Mouse (Mus musculus) G1E-ER4 (cell line): ENCODE data around the gene Fbxl12. TPM values are rescaled to one million over a fixed set of nuclear protein-coding genes. Genes with fewer than 3 reads are reported as not detected.

ENCODE experiments used
- GATA1 ChIP-seq: IDR thresholded peaks from one replicate; pipeline ENCODE4 v1.8.0; 2012; ENCODE audit warnings: low read length, inconsistent platforms
- polyA plus RNA-seq: library from polyadenylated mRNA; stranded (reverse); fragments of >175 nt; gene quantifications from 2 replicates; pipeline ENCODE4 v1.2.3, GENCODE M21; 2012

Fbxl12 gene
- polyA plus RNA-seq, 1 experiment, result 9.1 TPM

DNA sequence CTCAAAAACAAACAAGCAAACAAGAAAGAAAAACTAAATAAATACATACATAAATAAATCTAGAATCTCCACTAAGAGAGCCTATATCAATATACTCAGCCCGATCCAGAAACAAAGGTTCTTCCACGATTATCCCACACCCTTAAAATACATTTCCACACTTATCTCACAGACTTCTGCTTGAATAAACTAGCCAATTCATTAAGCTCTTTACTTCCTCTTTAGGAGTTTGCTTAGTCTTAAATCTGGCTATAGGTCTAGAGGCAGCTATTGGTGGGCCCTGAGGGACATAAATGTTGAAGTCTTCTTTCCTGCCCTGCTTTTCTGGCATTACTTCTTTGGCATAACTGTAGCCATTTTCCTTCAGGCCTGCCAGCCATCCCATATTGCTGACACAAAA lies 13.2 kb downstream of the Fbxl12 start:
- no peak for TF ChIP-seq GATA1

DNA sequence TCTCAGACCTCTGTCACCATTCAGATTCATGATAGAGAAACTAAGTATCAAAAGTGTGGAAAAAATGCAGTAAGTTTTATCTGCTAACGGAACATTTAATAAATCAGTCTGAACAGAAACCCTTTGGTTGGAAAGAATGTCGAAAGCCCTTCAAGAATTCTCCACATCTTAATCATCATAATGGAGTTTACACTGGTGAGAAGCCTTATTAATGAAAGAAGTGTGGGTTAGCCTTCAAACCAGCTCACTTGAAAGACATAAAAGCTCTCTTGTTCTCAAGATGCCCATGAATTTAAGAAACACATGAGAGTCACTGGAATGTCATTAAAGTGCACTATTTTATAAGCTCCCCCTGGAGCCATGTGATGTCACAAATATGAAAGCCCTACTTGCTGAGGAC lies 27.9 kb downstream of the Fbxl12 start:
- no peak for TF ChIP-seq GATA1

DNA sequence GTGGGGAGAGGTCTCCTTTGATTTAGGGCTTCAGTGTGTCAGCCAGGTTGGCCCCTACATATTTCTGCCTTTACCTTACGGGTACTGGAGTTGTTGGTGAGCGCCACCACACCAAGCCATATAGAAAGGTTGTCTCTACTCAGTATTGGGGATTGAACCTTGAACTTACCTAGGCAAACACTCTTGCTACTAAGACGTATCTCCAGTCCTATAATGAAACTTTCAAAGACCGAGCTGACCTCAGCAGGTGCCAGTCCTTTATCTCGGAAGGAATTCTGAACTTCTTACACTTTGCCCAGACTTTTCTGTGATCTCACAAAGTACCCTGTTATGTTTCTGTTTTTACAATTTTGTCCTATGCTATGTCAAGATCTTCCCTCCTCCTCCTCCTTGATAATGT lies 32.6 kb downstream of the Fbxl12 start:
- TF ChIP-seq GATA1, result no peak

DNA sequence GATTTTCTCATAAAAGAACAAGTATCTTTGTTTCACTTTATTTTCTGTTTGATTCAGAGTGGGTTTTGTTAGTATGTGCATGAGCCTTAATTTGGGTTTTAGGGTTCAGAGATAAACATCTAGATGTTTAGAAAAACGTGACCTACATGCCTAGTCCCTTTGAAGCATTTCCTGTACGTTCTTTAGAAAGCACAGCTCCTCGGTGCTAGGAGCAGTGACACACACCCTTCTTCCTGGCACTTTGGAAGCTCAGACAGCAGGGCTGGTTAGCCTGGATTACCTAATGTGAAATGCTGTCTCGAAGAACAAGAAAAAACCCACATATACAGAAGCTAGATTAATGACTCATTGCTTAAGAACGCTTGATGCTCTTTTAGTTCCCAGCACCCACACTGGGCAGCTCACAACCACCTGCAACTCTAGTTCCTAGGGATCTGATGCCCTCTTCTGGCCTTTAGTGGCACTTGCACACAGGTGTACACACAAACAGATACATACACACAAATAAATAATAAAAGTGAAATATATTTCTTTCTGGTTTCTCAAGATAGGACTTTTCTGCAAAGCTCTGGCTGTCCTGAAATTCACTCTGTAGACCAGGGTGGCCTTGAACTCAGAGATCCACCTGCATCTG lies 34.6 kb downstream of the Fbxl12 start:
- no peak for TF ChIP-seq GATA1

DNA sequence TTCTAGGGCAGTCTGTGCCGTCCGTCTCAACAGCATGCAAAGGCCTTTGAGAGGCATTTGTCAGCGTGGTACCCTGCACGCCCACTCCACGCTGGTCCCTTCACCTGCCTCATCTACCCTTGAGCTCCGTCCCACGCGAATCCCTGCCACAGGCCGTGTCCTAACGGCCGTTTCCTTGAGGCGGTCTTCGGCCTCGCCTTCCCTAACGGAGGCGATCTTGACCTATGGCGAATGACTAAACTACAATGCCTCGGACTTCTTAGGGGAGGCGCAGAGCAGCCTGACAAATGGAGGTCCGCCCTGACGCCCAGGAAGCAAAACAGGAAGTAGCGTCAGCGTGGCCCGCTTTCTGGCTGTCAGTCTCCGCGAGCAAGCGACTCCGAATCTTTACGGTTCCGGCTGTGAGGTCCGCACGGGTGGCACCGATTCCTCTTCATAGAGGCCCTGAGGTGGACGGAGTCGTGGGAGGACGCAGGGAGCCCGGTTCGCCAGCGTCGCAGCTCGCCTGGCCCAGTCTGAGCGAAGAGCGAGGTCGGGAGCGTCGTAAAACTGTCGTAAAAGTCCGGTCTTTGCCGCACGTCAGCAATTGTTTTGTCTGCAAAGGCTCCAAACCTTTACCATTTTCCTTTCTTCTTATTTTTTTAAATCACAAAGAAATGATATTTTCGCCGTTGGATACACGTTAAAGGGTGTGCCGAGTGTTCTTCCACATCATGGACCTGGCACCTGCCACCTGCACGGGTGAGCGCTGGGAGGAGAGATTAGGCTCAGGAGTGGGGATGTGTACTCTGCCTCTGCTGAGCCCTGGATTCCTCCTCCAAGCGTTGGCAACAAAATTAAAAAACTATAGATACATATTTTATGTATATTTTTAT lies 37.2 kb downstream of the Fbxl12 start:
- TF ChIP-seq GATA1, result no peak

DNA sequence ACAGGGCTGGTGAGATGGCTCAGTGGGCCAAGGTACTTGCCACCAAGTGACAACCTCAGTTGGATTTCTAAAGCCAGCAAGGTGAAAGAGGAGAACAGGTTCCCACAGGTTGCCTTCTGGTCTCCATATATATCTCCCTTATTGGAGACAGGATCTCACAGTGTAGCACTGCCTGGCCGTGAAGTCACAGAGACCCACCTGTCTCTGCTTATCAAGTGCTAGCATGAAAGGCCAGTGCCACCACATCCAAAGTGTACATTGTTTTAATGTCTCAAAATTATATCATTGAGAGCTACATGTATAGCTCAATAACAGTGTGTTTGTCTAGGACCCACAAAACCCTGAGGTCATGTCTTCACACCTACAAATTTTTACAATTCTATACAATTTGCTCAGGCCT lies 38.3 kb downstream of the Fbxl12 start:
- TF ChIP-seq GATA1, result no peak

DNA sequence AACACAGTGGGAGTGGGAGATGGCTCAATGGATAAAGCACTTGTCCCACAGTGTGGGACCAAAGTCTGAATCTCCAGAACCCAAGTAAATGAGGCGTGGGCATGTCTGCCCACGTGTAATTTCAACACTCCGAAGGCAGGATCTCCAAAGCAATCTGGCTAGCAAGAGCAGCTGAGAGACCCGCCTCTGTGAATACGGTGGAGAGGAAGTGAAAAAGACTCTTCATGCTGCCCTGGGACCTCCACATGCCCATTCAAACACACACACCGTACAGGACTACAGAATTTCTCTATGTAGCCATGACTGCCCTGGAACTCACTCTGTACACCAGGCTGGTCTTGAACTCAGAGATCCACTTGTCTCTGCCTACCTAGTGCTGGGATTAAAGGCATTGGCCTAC lies 43.3 kb downstream of the Fbxl12 start:
- no peak for TF ChIP-seq GATA1

DNA sequence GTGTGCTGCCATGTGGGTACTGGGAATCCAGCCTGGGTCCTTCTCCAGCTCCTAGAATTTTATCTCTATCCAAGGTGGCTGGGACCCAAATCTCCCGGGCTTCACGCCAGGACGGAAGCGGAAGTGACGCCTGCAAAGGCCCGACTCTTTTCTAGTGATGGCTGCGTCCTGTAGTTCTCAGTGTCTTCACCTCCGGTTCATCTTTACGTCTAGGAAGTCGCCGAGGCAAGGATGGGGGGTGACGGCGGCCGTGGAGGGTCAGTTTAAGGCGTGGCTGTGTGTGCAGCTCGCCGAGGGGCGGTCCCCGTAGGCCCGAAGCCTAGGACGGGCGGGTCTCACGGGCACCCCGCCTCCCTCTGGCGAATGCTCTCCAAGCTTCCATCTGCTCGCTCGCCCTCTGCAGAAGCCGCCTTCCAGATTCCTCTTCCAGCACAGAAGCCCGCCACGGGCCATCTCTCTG lies 63.4 kb downstream of the Fbxl12 start, which contains the start of gene Zfp846:
Gene Zfp846, plus strand, starts transcription at position 117 of the 460 bp plus-strand sequence.
- TF ChIP-seq GATA1, result no peak

DNA sequence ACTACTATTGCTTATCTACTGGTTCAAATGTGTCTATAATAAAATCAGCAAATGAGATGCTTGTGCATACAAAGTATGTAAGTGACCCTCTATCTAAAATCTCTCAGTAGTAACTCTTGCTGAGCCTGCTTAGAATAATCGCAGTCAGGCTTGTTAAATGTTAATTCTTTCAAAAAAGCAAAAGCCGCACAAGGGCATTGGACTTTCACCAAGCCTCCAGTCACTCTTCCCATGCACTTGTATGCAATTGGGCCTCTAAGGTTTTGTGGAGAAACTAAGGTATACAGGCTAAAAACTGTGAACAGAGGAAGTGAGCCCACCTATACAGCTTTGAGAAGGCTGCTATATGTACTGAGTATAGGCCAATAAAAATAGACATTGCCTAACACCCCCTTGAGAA lies 68.0 kb downstream of the Fbxl12 start:
- no peak for TF ChIP-seq GATA1

DNA sequence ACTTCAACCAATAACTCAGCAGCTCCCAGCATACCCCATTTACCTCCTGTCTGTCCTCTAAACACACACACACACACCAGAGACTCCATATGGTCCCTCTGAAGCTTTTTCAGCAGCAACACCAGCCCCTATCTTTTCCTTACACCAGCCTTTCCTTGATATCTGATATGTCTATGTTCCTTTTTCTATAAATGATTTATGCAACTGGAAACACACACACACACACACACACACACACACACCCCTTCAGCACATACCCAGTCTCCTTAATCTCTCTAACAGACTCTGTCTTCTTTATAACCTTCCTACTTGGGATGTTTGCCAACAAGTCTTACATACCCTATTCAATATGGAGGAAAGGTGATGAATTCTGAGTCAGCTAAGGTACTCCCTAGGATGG lies 73.5 kb downstream of the Fbxl12 start:
- no peak for TF ChIP-seq GATA1

Other genes starting within 250 kb of the Fbxl12 start
- gene Zfp26, start 184.6 kb downstream of the Fbxl12 start, polyA plus RNA-seq, result 0.11 and 0.18 TPM in 2 replicates
- gene Zfp426, start 152.0 kb downstream of the Fbxl12 start, polyA plus RNA-seq, result 4.6 and 8.4 TPM in 2 replicates
- 0.79 and 0.90 TPM in 2 replicates for gene Zfp266, start 123.3 kb downstream of the Fbxl12 start, polyA plus RNA-seq
- 6.4 and 8.1 TPM in 2 replicates for gene Zfp846, start 63.5 kb downstream of the Fbxl12 start, polyA plus RNA-seq
- 8.4 and 13.3 TPM in 2 replicates for gene Ubl5, start 1.9 kb downstream of the Fbxl12 start, polyA plus RNA-seq
- 28.2 and 34.9 TPM in 2 replicates for gene Pin1, start 7.3 kb upstream of the Fbxl12 start, polyA plus RNA-seq
- not detected in 2 replicates for gene Olfm2, start 101.6 kb upstream of the Fbxl12 start, polyA plus RNA-seq
- not detected in 2 replicates for gene Col5a3, start 170.3 kb upstream of the Fbxl12 start, polyA plus RNA-seq
- not detected in 2 replicates for gene Rdh8, start 173.7 kb upstream of the Fbxl12 start, polyA plus RNA-seq
- not detected in 2 replicates for gene A230050P20Rik, start 223.9 kb upstream of the Fbxl12 start, polyA plus RNA-seq
- 3.5 and 4.1 TPM in 2 replicates for gene Angptl6, start 235.0 kb upstream of the Fbxl12 start, polyA plus RNA-seq
- 341 and 357 TPM in 2 replicates for gene Ppan, start 243.4 kb upstream of the Fbxl12 start, polyA plus RNA-seq